Mouse (Mus musculus): ENCODE data around the gene Sorcs2.
"Not testable (repeated sequence)": the region's sequence is repeated elsewhere in the genome, so short reads cannot be mapped to it uniquely, and the experiment has no call there.

The Sorcs2 gene

GRCm38 (mm10) chr5:36301166-36301565 is 96.8 kb downstream of the Sorcs2 start:
- no peak for DNase-seq (ENCODE audit: low spot score)

- DNase-seq (ENCODE audit: low spot score), result no peak
Observed at GRCm38 (mm10) chr5:36298049-36298448, 99.9 kb downstream of the Sorcs2 start.

- no peak for DNase-seq (ENCODE audit: low spot score)
Observed at GRCm38 (mm10) chr5:36297246-36297645, 100.7 kb downstream of the Sorcs2 start.

- DNase-seq (ENCODE audit: low spot score), result peak; percentile 17
Observed at GRCm38 (mm10) chr5:36293109-36293900, 104.6 kb downstream of the Sorcs2 start.

- DNase-seq (ENCODE audit: low spot score), result peak; percentile 36
Observed at GRCm38 (mm10) chr5:36292321-36292720, 105.6 kb downstream of the Sorcs2 start.

GRCm38 (mm10) chr5:36291191-36291590 is 106.7 kb downstream of the Sorcs2 start:
- DNase-seq (ENCODE audit: low spot score), result no peak

GRCm38 (mm10) chr5:36285405-36285804 is 112.5 kb downstream of the Sorcs2 start:
- DNase-seq (ENCODE audit: low spot score), result no peak

GRCm38 (mm10) chr5:36279896-36280295 is 118.0 kb downstream of the Sorcs2 start:
- DNase-seq (ENCODE audit: low spot score), result no peak

GRCm38 (mm10) chr5:36274684-36275394 is 123.1 kb downstream of the Sorcs2 start:
- no peak for DNase-seq (ENCODE audit: low spot score)

GRCm38 (mm10) chr5:36267194-36267769 is 130.7 kb downstream of the Sorcs2 start:
- DNase-seq (ENCODE audit: low spot score), result no peak

- no peak for DNase-seq (ENCODE audit: low spot score)
Observed at GRCm38 (mm10) chr5:36260862-36261261, 137.1 kb downstream of the Sorcs2 start.

GRCm38 (mm10) chr5:36259691-36260124 is 138.2 kb downstream of the Sorcs2 start:
- DNase-seq (ENCODE audit: low spot score), result no peak

- no peak for DNase-seq (ENCODE audit: low spot score)
Observed at GRCm38 (mm10) chr5:36258387-36259181, 139.4 kb downstream of the Sorcs2 start.

GRCm38 (mm10) chr5:36257008-36257407 is 140.9 kb downstream of the Sorcs2 start:
- DNase-seq (ENCODE audit: low spot score), result no peak

GRCm38 (mm10) chr5:36254642-36255516 is 143.1 kb downstream of the Sorcs2 start:
- no peak for DNase-seq (ENCODE audit: low spot score)

- no peak for DNase-seq (ENCODE audit: low spot score)
Observed at GRCm38 (mm10) chr5:36252746-36253504, 145.0 kb downstream of the Sorcs2 start.

GRCm38 (mm10) chr5:36248022-36248421 is 149.9 kb downstream of the Sorcs2 start:
- no peak for DNase-seq (ENCODE audit: low spot score)

GRCm38 (mm10) chr5:36237526-36237925 is 160.4 kb downstream of the Sorcs2 start:
- not testable (repeated sequence) for DNase-seq (ENCODE audit: low spot score)

- no peak for DNase-seq (ENCODE audit: low spot score)
Observed at GRCm38 (mm10) chr5:36230301-36230780, 167.6 kb downstream of the Sorcs2 start.

Measured in ovary, postnatal 10 days (tissue).